Mouse (Mus musculus) heart, embryonic 13.5 days (tissue): ENCODE data around the gene Olfr486. TPM values are rescaled to one million over a fixed set of nuclear protein-coding genes. Genes with fewer than 3 reads are reported as not detected.
"Not testable (repeated sequence)": the region's sequence is repeated elsewhere in the genome, so short reads cannot be mapped to it uniquely, and the experiment has no call there.

ENCODE experiments used
- ATAC-seq: fragments of 200-750 bp; cut with Nextera tagmentation; 2 replicates; pipeline ENCODE4 v1.8.0; 2017; ENCODE audit warnings: moderate TSS enrichment; ENCODE audit not compliant: insufficient number of reproducible peaks, low FRiP score, low TSS enrichment; ENCODE audit errors: extremely low read depth
- H3K27ac ChIP-seq: fragments of 300-500 bp; sonication (generic); replicated peaks from 2 replicates; pipeline ENCODE4 v1.5.1; 2015; ENCODE audit warnings: moderate library complexity, mild to moderate bottlenecking, inconsistent platforms
- H3K27me3 ChIP-seq: fragments of 300-500 bp; sonication (generic); replicated peaks from 2 replicates; pipeline ENCODE4 v1.6.1; 2015; ENCODE audit warnings: mild to moderate bottlenecking, inconsistent platforms
- H3K36me3 ChIP-seq: fragments of 300-500 bp; sonication (generic); 2 replicates; pipeline ENCODE4 v1.6.1; 2015; ENCODE audit warnings: mild to moderate bottlenecking, inconsistent platforms
- H3K4me1 ChIP-seq: fragments of 300-500 bp; sonication (generic); 2 replicates; pipeline ENCODE4 v1.6.1; 2015; ENCODE audit warnings: inconsistent platforms
- H3K4me2 ChIP-seq: fragments of 300-500 bp; sonication (generic); 2 replicates; pipeline ENCODE4 v1.6.1; 2015; ENCODE audit warnings: inconsistent platforms, mild to moderate bottlenecking, moderate library complexity
- H3K4me3 ChIP-seq: fragments of 300-500 bp; sonication (generic); 2 replicates; pipeline ENCODE4 v1.5.1; 2015; ENCODE audit warnings: moderate library complexity, mild to moderate bottlenecking, inconsistent platforms
- H3K9ac ChIP-seq: fragments of 300-500 bp; sonication (generic); 2 replicates; pipeline ENCODE4 v1.6.1; 2015; ENCODE audit warnings: inconsistent platforms, mild to moderate bottlenecking, moderate library complexity
- H3K9me3 ChIP-seq: fragments of 300-500 bp; sonication (generic); 2 replicates; pipeline ENCODE4 v1.6.1; 2016; ENCODE audit warnings: inconsistent platforms
- WGBS: fragments of 180-500 bp; shearing (Covaris S2); methylation state at CpG from one replicate; pipeline ENCODE4 v1.1.7; 2015; ENCODE audit warnings: mixed read lengths; 5-methylcytosine and 5-hydroxymethylcytosine counted together
- polyA plus RNA-seq: library from polyadenylated mRNA; unstranded; fragments of >200 nt; fragmentation: Nextera tagmentation; extraction: Ambion mirVana; gene quantifications from 2 replicates; pipeline ENCODE4 v1.2.1, GENCODE M21; 2015

Olfr486 gene
- not detected in 2 replicates for polyA plus RNA-seq

DNA sequence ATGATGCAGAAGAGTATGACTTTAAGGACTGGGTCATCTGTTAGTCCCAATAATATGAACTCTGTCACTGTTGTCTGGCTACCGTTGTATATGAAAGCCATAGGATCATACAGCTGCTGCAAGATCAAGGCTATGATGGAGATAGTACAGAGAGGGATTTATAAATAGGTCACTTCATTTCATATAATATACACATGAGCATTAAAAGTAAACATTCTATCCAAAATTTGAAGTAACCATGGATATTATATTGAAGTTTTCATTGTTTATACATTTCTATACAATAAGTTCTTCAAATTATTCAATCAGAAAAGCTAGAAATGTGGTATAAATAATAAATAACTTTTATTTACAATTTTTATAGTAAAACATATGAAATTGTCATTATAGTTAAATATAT is at the start of gene Olfr486:
TSS of gene Olfr486 (minus strand) at position 101 of the 400 bp plus-strand sequence.
- H3K36me3 ChIP-seq, H3K9ac ChIP-seq, H3K4me2 ChIP-seq, H3K27me3 ChIP-seq, H3K4me1 ChIP-seq, ATAC-seq, H3K4me3 ChIP-seq, H3K27ac ChIP-seq: not testable (repeated sequence)
- peaks cover 10% of the 10 kb centered on the region for H3K9me3 ChIP-seq
- 78% methylated on average over 1 of the region's 1 CpGs for WGBS

DNA sequence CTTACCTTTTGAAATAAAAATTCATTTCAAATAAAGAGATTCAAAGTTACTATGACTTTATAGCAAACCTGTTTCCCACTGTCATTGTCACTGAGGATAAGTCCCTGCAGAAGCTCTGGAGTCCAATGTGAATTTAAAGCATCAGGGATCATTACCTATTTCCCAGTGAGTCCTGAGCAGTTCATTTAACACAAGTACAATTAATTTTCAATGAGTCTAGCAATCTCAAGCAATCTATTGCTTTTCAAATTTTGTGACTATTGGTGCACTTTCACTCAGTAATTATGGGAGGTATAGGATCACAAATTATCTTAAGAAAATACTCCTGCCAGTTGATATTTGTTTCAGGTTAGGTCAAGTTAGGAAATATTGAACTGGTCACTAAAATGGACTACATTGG is 42.0 kb upstream of the Olfr486 start, which contains the start of gene Olfr487:
TSS of gene Olfr487 (minus strand) at position 101 of the 400 bp plus-strand sequence.
- not testable (repeated sequence) for H3K9ac ChIP-seq, H3K27me3 ChIP-seq

DNA sequence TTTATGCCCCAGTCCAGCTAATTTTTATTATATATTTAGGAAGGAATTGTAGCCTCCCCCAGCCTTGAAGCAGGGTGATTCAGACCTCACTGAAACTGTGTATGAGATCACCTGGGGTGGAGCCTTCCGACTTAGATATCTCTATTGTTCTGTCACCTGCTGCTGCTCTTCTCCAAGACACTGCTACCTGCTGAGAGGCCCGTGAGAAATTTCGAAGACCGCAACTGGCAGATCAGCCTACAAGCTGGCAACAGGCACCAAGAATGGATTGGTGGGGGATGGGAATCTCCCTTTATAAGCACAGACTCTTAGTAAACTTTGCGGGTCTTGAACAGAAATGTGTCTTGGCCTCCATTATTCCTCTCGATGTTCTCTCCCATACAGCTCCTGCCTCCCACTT is 24.4 kb upstream of the Olfr486 start:
- Histone ChIP-seq H3K27me3 (no peaks in the 10 kb centered on the region), H3K9ac (no peak overlapping the region), H3K9me3 (peaks cover 4% of the 10 kb centered on the region; the same call in 1 of the 2 replicates), H3K36me3 (no peaks in the 10 kb centered on the region), H3K4me3 (no peak overlapping the region), H3K27ac (no peak overlapping the region), H3K4me1 (no peaks in the 10 kb centered on the region), H3K4me2 (no peak overlapping the region)
- no peak for ATAC-seq
- WGBS: 64% methylated on average over 6 of the region's 6 CpGs

More for the DNA sequence above, 42.0 kb upstream of the Olfr486 start, which contains the start of gene Olfr487:
- not testable (repeated sequence) for H3K4me2 ChIP-seq, ATAC-seq, H3K36me3 ChIP-seq, H3K27ac ChIP-seq, H3K4me3 ChIP-seq, H3K9me3 ChIP-seq, H3K4me1 ChIP-seq

DNA sequence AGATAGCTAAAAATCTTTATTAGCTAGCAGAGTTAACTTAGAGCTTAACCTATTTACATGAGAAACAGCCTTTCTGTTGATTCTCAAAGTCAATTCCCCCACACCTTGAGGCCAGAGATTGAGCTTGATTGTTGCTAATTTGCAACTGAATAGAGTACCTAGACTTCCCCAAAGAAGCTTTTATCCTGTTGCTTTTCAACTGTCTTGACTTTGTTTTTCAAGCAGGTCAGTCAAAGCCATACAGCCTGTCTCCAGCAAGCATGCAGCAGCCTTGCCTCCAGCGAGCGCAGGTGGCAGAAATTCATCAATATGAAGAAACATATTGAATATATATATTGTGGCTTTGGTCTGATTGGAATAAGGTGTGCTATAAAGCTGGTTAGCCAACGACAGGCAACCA is 23.8 kb upstream of the Olfr486 start:
- not testable (repeated sequence) for H3K9me3 ChIP-seq, H3K4me2 ChIP-seq, H3K36me3 ChIP-seq, ATAC-seq, H3K27ac ChIP-seq, H3K27me3 ChIP-seq, H3K9ac ChIP-seq, H3K4me1 ChIP-seq, H3K4me3 ChIP-seq
- 68% methylated on average over 3 of the region's 3 CpGs for WGBS

DNA sequence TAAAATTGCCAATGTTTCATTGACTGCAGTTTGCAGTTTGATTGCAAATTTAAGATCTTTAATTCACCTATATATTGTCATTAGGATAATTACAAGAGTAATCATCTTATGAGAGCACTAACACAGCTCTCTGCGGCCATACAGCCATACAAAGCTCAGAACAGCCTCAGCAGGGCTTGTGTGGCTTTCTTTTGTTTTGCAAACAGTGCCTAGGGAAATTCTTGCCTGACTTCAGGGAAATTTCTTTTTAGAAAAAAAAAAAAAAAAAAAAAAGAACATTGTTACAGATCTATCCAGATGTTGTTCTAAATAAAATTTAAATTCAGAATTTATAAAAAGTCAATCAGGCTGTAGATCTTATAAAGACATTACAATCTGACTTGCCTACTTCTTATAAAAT is 20.2 kb upstream of the Olfr486 start:
- not testable (repeated sequence) for H3K9me3 ChIP-seq, H3K9ac ChIP-seq, H3K4me2 ChIP-seq, H3K27me3 ChIP-seq, H3K4me1 ChIP-seq, ATAC-seq, H3K27ac ChIP-seq, H3K4me3 ChIP-seq, H3K36me3 ChIP-seq
- WGBS: 60% methylated on average over 1 of the region's 1 CpGs

DNA sequence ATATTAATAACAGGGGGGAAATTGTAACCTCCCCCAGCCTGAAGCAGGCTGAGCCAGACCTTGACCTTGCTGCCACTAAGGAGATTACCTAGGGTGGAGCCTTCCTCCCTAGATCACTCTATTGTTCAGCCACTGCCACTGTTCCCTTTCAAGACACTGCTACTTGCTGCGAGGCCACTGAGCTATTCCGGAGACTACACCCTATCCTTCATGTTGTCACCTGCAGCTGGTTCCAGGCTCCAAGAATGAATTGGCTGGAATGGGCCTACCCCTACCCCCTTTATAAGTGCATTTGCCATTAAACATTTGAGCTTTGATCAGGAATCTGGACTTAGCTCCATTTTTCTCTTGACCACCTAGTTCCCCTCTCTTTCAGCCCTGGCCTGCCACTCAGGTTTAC is 18.7 kb upstream of the Olfr486 start:
- not testable (repeated sequence) for ATAC-seq, H3K27me3 ChIP-seq, H3K4me3 ChIP-seq, H3K9me3 ChIP-seq, H3K36me3 ChIP-seq, H3K9ac ChIP-seq, H3K4me1 ChIP-seq, H3K4me2 ChIP-seq, H3K27ac ChIP-seq
- 61% methylated on average over 2 of the region's 2 CpGs for WGBS

DNA sequence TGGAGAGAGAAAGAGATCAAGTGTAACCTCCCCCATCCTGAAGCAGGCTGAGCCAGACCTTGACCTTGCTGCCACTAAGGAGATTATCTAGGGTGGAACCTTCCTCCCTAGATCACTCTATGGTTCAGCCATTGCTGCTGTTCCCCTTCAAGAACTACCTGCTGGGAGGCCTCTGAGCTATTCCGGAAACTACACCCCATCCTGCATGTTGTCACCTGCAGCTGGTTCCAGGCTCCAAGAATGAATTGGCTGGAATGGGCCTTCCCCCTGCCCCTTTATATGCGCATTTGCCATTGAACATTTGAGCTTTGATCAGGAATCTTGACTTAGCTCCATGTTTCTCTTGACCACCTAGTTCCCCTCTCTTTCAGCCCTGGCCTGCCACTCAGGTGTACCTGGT is 12.7 kb upstream of the Olfr486 start:
- H3K9me3 ChIP-seq, H3K27ac ChIP-seq, H3K9ac ChIP-seq, H3K4me1 ChIP-seq, H3K4me3 ChIP-seq, H3K27me3 ChIP-seq, H3K4me2 ChIP-seq, ATAC-seq, H3K36me3 ChIP-seq: not testable (repeated sequence)
- 91% methylated on average over 2 of the region's 2 CpGs for WGBS

DNA sequence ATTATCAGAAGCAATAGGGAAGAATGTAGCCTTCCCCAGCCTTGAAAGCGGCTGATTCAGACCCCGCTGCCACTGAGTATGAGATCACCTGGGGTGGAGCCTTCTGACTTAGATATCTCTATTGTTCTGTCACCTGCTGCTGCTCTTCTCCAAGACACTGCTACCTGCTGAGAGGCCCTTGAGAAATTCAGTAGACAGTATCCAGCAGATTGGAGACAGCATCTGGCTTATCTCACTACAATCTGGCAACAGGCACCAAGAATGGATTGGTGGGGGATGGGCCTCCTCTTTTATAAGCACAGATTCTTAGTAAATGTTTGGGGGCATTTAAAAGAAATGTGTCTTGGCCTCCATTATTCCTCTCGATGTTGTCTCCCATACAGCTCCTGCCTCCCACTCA is 11.9 kb upstream of the Olfr486 start:
- not testable (repeated sequence) for H3K4me3 ChIP-seq, H3K9ac ChIP-seq, H3K9me3 ChIP-seq, H3K36me3 ChIP-seq, H3K4me1 ChIP-seq, ATAC-seq, H3K27ac ChIP-seq, H3K27me3 ChIP-seq, H3K4me2 ChIP-seq
- 74% methylated on average over 3 of the region's 3 CpGs for WGBS

DNA sequence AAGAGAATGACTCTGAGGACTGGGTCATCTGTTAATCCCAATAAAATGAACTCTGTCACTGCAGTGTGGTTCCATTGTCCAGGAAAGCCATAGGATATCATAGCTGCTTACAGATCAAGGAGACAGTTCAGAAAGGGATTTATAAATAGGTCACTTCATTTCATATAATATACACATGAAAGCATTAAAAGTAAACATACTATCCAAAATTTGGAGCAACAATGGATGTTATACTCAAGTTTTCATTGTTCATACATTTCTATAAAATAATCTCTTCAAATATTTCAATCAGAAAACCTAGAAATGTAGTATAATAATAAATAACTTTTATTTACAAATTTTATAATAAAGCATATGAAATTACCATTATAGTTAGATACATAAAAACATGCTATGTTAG is 12.8 kb downstream of the Olfr486 start, which contains the start of gene Olfr485:
TSS of gene Olfr485 (minus strand) at position 101 of the 400 bp plus-strand sequence.
- no peak within 1 kb of the TSS for H3K4me2 ChIP-seq
- no peak within 1 kb of the TSS for H3K4me3 ChIP-seq
- H3K27ac ChIP-seq: no peak within 1 kb of the TSS

DNA sequence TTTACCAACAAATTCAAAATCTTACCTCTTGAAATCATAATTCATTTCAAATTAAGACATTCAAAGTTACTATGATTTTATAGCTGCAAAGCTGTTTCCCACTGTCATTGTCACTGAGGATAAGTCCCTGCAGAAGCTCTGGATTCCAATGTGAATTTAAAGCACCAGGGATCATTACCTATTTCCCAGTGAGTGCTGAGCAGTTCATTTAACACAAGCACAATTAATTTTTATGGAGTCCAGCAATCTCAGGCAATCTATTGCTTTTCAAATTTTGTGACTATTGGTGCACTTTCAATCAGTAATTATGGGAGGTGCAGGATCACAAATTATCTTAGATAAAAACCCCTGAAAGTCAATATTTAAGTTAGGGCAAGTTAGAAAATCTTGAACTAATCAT is 45.2 kb downstream of the Olfr486 start, which contains the start of gene Olfr484:
TSS of gene Olfr484 (minus strand) at position 101 of the 400 bp plus-strand sequence.
- H3K27ac ChIP-seq: no peak within 1 kb of the TSS
- peaks cover 2% of the 10 kb centered on the region; the same call in 1 of the 2 replicates for H3K9me3 ChIP-seq
- H3K9ac ChIP-seq: no peak within 1 kb of the TSS
- H3K36me3 ChIP-seq: no peaks in the 10 kb centered on the region
- no peak within 1 kb of the TSS for H3K4me3 ChIP-seq
- no peak within 1 kb of the TSS for H3K4me2 ChIP-seq
- H3K27me3 ChIP-seq: no peaks in the 10 kb centered on the region
- no peaks in the 10 kb centered on the region for H3K4me1 ChIP-seq
- no peak for ATAC-seq

More for the DNA sequence above, 12.8 kb downstream of the Olfr486 start, which contains the start of gene Olfr485:
- Histone ChIP-seq H3K4me1 (no peaks in the 10 kb centered on the region), H3K9ac (no peak within 1 kb of the TSS), H3K9me3 (no peaks in the 10 kb centered on the region), H3K27me3 (no peaks in the 10 kb centered on the region), H3K36me3 (no peaks in the 10 kb centered on the region)
- no peak for ATAC-seq
